Mouse (Mus musculus) T-helper 1 cell (primary cell): ENCODE data around the gene Fam240a.

Source experiments
- in situ Hi-C: fragments of 300-600 bp; cut with MboI, MseI; formaldehyde crosslinking; loops from one replicate; pipeline ENCODE4 v1.15.1; 2025; ENCODE audit warnings: high pct_unique_total_duplicates

Gene Fam240a

DNA sequence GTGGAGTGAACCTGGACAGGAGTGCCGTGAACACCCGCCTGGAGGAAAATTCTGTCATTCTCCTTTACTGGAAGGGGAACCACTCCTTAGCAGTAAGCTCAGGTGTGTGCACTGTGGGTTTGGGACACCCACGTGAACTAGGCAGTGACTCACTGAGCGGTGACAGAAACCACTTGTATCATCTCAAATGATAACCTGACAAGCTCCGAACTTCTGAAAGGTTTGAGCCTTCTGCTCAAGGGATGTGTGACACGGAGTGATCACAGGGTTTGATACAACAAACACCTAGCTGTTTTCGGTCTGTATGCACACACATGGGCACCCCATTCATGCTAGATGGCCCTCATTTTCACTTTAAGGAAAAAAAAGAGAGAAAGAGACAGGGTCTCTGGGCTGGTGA is at the start of gene Fam240a:
Fam240a (minus strand) TSS at position 76 of the 400 bp plus-strand sequence.
- in situ Hi-C loops = no loop called here

GRCm38 (mm10) chr9:110965910-110966231 is 49.2 kb upstream of the Fam240a start:
- in situ Hi-C loops = no loop called here

- in situ Hi-C loops = no loop called here
These were observed 48.6 kb upstream of the Fam240a start for GRCm38 (mm10) chr9:110965062-110965909.

DNA sequence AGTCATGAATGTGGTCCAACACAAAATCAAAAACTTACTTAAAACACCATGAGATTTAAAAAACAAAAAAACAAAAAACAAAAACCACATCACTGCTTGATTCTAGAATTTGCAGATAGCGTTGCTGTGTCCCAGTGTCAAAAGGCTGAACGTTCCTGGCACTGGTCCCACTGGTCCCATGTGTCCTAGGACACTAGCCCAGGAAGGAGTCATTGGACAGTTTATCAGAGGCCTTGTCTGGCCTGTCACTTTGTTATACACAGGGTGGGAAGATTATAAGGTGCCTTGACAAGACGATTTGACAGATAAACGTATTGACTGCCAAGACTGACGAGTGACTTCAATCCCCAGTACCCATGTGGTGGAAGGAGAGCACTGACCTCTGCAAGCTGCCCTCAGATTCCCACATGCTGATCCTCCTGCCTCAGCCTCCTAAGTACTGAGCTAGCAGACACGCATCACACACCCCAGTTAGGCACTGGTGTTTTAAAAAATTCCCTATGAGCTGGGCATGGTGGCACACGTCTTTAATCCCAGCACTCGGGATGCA is 47.0 kb upstream of the Fam240a start:
- in situ Hi-C loops = no loop called here

- in situ Hi-C loops = no loop called here
These were observed 44.7 kb upstream of the Fam240a start for GRCm38 (mm10) chr9:110961386-110961785.

GRCm38 (mm10) chr9:110960230-110961149 is 43.8 kb upstream of the Fam240a start:
- in situ Hi-C loops = no loop called here

GRCm38 (mm10) chr9:110959669-110960068 is 43.0 kb upstream of the Fam240a start:
- in situ Hi-C loops = no loop called here

- in situ Hi-C loops = no loop called here
These were observed 39.3 kb upstream of the Fam240a start for GRCm38 (mm10) chr9:110955962-110956361.

GRCm38 (mm10) chr9:110954681-110955445 is 38.2 kb upstream of the Fam240a start:
- in situ Hi-C loops = no loop called here

GRCm38 (mm10) chr9:110953550-110954461 is 37.1 kb upstream of the Fam240a start:
- in situ Hi-C loops = no loop called here

DNA sequence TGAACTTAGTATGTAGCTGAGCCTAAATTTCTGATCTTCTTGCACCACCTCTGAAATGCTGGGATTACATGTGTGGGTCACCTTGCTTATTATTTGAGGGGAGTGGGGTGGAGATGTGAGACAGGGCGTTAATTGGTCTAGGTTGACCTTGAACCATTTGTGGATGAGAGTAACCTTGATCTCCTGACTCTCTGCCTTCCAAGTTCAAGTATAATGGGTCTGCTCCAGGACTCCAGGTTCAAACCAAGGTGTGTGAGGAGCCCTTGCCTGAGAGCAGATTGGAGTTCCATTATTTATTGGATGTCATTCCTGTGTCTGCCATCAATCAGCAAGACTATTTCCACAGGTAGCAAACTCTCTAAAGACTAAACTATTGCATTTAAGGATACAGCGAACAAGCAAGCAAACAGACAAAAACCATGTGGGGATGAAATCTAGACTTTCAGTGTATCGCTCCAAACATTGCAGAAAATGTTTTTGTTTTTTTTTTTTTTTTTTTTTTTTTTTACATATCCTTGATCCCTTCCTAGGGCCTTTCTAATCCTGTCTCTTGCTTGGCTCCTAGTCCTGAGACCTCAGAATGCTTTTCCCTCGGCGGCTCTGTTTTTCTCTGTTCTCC is 36.4 kb upstream of the Fam240a start:
- in situ Hi-C loops = no loop called here

DNA sequence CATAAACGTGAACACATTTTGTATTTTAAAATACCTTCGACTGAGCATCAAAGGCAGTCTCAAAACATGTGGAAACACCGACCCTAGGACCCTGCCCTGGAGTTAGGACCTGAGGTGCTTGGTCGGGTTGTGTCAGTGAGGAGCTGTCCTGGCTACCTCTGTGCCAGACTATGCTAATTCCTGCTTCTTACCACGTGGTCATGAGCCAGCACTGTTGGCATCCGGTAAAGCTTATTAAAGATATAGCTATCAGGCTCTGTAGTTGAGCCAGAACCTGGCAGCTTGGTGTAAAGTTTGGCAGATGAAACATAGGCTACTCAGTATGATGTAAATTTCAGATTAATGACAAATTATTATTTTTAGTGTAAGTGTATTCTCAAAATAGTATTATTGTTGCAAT is 35.7 kb upstream of the Fam240a start:
- in situ Hi-C loops = no loop called here

DNA sequence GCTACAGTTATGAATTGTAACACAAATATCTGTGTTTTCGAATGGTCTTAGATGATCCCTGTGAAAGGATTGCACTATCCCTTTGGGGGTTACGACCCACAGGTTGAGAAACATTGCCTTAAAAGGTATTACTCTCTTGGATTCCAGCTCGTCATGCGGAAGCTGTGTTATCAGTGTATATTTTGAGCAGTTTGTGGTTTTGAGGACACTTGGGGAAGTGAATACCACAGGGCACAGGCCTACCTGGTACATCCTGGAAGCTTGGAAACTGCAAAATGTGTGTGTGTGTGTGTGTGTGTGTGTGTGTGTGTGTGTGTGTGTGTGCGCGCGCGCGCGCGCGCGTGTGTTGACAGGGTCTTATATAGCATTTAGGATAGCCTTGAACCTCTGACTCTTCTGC is 35.2 kb upstream of the Fam240a start:
- in situ Hi-C loops = no loop called here

DNA sequence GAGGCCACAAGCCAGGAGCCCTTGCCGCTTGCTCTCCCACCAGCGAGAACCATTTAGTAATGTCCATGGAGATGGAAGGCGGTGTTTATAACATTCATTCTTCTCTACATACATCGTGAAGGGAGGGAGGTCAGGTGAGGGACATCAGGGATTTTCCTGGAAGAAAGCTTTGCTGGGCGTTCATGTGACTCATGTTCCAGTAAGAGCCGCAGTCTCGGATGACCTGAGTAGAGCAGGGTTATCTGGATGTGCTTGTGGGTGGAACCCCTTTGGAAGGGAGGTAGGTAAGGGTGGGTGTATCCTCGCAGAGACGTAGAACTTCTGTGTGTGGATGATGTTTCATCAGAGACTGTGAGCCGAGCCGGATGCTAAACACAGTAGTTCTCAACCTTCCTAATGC is 34.7 kb upstream of the Fam240a start, which contains the start of gene Lrrc2:
Lrrc2 (plus strand) TSS at position 149 of the 400 bp plus-strand sequence.
- in situ Hi-C loops = no loop called here

DNA sequence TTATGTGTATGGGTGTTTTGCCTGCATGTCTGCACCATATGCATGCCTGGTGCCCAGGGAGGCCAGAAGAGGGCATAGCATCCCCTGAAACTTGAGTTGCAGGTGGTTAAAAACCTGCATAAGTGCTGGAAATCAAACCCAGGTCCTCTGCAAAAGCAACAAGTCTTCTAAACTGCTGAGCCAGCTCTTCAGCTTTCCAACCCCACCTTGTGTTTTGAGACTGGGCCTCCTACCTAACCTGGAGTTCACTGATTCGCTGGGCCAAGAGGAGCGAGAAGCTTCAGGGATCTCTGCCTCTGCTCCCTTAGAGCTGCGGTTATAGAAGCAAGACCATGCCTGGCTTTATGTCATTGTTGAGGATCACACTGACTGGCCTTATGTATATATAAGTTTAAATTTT is 33.4 kb upstream of the Fam240a start:
- in situ Hi-C loops = no loop called here

- in situ Hi-C loops = no loop called here
These were observed 32.2 kb upstream of the Fam240a start for GRCm38 (mm10) chr9:110948813-110949310.

DNA sequence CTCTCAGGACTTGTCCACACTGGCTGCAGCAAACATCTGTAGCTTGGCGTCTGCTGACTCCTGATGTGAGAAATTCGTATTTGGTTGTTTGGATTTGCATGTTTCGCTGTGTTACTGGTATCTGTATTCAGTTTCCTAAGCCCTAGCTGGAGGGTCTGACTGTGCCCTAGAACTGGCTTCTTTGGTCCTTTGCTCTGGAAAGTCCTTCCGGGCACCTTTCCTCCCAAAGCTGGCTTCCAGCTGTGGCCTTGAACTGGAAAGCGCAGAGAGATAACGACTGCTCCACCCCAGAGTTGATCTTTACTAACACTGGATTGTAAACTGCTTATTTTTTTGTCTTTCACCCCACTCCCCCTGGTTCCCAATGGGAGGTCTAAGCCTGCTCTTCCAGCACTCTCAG is 31.2 kb upstream of the Fam240a start:
- in situ Hi-C loops = no loop called here

- in situ Hi-C loops = no loop called here
These were observed 30.6 kb upstream of the Fam240a start for GRCm38 (mm10) chr9:110947261-110947661.

GRCm38 (mm10) chr9:110946548-110947044 is 29.9 kb upstream of the Fam240a start:
- in situ Hi-C loops = no loop called here

DNA sequence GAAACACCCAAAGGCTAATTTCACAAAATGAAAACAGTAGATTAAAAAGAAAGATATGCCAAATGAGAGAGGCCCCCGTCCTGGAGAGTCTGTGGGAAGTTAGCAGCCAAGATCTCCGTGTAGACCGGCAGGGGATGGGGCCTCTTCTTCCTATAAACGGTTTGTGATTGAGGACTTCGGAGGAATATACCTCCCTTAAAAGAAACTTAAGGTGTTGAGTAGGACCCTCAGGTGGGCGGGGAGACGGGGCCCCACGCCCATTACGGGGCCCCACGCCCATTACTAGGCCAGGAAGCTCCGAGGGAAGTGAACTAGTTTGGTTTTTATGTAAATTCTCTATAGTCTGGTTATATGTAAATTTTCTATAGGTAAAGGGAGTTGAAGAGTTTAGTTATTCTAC is 29.3 kb upstream of the Fam240a start, which contains the start of gene Tdgf1:
Tdgf1 (minus strand) TSS at position 233 of the 400 bp plus-strand sequence.
- in situ Hi-C loops = no loop called here
